In the genomic region with DNA sequence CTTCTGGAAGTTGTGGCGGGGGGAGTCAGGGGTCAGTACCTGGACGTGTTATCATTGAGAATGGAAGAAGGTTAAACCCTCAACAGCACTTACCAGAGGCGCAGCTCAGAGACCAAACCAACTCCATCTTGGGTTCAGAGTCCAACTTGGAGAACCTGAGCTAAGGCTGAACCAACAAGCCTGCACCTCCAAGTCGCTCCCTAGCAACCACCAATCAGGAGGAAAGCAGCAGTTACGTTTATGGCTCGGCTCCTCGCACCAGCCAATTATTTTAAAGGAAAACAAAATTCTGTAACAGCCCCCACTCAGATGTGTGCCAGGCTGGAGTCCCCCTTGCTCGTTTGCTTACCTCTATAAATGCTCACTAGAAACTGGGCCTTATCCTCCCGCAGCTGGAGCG, we compare ENCODE assay signal across 14 mouse cellular contexts.
"Had no signal": no experiment of that assay in that cellular context is flagged by ENCODE, and none has a peak within 500 bp of the region (broad histone marks: within the 10 kb centered on the region; RNA-seq: fewer than 3 reads in every experiment).

No protein-coding gene starts in this region.

- H3K4me1 ChIP-seq: limb, embryonic 12.5 days; midbrain, embryonic 10.5 days; midbrain, embryonic 15.5 days had no signal

- H3K27me3 ChIP-seq: limb, embryonic 12.5 days; midbrain, embryonic 15.5 days had no signal

- H3K27ac ChIP-seq: limb, embryonic 12.5 days; liver, embryonic 14.5 days; midbrain, embryonic 10.5 days; midbrain, embryonic 15.5 days had no signal

- H3K4me3 ChIP-seq: limb, embryonic 12.5 days; midbrain, embryonic 10.5 days; midbrain, embryonic 15.5 days had no signal

- DNase-seq: kidney, adult 8-10 months; kidney, postnatal 36 days; layer of hippocampus, adult 9-11 months; layer of hippocampus, postnatal 36 days; lung, postnatal 10 days; lung, postnatal 4 days; right cerebral cortex, postnatal 14 days; thymus, adult 2 months; thymus, postnatal 25 days had no signal

- H3K36me3 ChIP-seq: limb, embryonic 12.5 days; midbrain, embryonic 10.5 days; midbrain, embryonic 15.5 days had no signal

- H3K9ac ChIP-seq: limb, embryonic 12.5 days; liver, embryonic 14.5 days; lung, embryonic 14.5 days; midbrain, embryonic 15.5 days had no signal
